Mouse (Mus musculus): ENCODE measurements around the gene Myl9. TPM values are rescaled to one million over a fixed set of nuclear protein-coding genes. Genes with fewer than 3 reads are reported as not detected.

Myl9 gene
- polyA plus RNA-seq, 1 experiment from 2014 or later = 40.5 TPM

GRCm38 (mm10) chr2:156779036-156779435 lies 3.8 kb downstream of the Myl9 start:
- no peaks in the 10 kb centered on the region for H3K36me3 ChIP-seq (ENCODE audit: control insufficient read depth, insufficient read depth, low read length)
- no peak overlapping the region for H3K4me3 ChIP-seq (ENCODE audit: low read depth, low read length)

GRCm38 (mm10) chr2:156779488-156779887 lies 4.3 kb downstream of the Myl9 start:
- Histone ChIP-seq H3K9ac (ENCODE audit: low read length) (no peak overlapping the region), H3K27ac (ENCODE audit: low read depth, low read length) (no peak overlapping the region), H3K4me2 (ENCODE audit: low read length) (no peak overlapping the region), H3K36me3 (ENCODE audit: control insufficient read depth, insufficient read depth, low read length) (no peaks in the 10 kb centered on the region), H3K9me3 (replicated peaks; ENCODE audit: control insufficient read depth, low read length) (no peaks in the 10 kb centered on the region), H3K27me3 (replicated peaks; ENCODE audit: control insufficient read depth, insufficient read depth, low read length) (no peaks in the 10 kb centered on the region), H3K4me3 (ENCODE audit: low read depth, low read length) (no peak overlapping the region), H3K4me1 (ENCODE audit: control insufficient read depth, insufficient read depth, low read length) (peaks cover 13% of the 10 kb centered on the region)
- ATAC-seq (no peak), DNase-seq (ENCODE audit: low spot score) (no peak)
- WGBS = 68% methylated on average over 2 of the region's 2 CpGs

More at GRCm38 (mm10) chr2:156779036-156779435, 3.8 kb downstream of the Myl9 start:
- no peaks in the 10 kb centered on the region for H3K9me3 ChIP-seq (replicated peaks; ENCODE audit: control insufficient read depth, low read length)
- H3K9ac ChIP-seq (ENCODE audit: low read length) = no peak overlapping the region
- ATAC-seq (no peak), DNase-seq (ENCODE audit: low spot score) (no peak)
- 77% methylated on average over 5 of the region's 5 CpGs for WGBS
- no peak overlapping the region for H3K4me2 ChIP-seq (ENCODE audit: low read length)
- H3K27ac ChIP-seq (ENCODE audit: low read depth, low read length) = no peak overlapping the region
- H3K27me3 ChIP-seq (replicated peaks; ENCODE audit: control insufficient read depth, insufficient read depth, low read length) = no peaks in the 10 kb centered on the region
- H3K4me1 ChIP-seq (ENCODE audit: control insufficient read depth, insufficient read depth, low read length) = peaks cover 13% of the 10 kb centered on the region

- Histone ChIP-seq H3K27ac (ENCODE audit: low read depth, low read length) (no peak overlapping the region), H3K27me3 (replicated peaks; ENCODE audit: control insufficient read depth, insufficient read depth, low read length) (no peaks in the 10 kb centered on the region), H3K4me3 (ENCODE audit: low read depth, low read length) (no peak overlapping the region), H3K4me2 (ENCODE audit: low read length) (no peak overlapping the region), H3K9ac (ENCODE audit: low read length) (no peak overlapping the region), H3K9me3 (replicated peaks; ENCODE audit: control insufficient read depth, low read length) (no peaks in the 10 kb centered on the region), H3K36me3 (ENCODE audit: control insufficient read depth, insufficient read depth, low read length) (no peaks in the 10 kb centered on the region), H3K4me1 (ENCODE audit: control insufficient read depth, insufficient read depth, low read length) (peaks cover 8% of the 10 kb centered on the region)
- WGBS = 76% methylated on average over 9 of the region's 9 CpGs
- no peak for ATAC-seq
- no peak for DNase-seq (ENCODE audit: low spot score)
Observed at GRCm38 (mm10) chr2:156780129-156780528, 4.9 kb downstream of the Myl9 start.

GRCm38 (mm10) chr2:156780752-156781151 lies 5.5 kb downstream of the Myl9 start:
- H3K27me3 ChIP-seq (replicated peaks; ENCODE audit: control insufficient read depth, insufficient read depth, low read length) = no peaks in the 10 kb centered on the region
- ATAC-seq (0 out of 2 replicates have a peak, but pooled peaks have one; percentile 34), DNase-seq (ENCODE audit: low spot score) (peak; percentile 37)
- H3K4me2 ChIP-seq (ENCODE audit: low read length) = peak overlapping the region; percentile 12; the same call in 1 of the 2 replicates
- WGBS = 13% methylated on average over 17 of the region's 17 CpGs
- no peak overlapping the region for H3K4me3 ChIP-seq (ENCODE audit: low read depth, low read length)
- no peak overlapping the region for H3K27ac ChIP-seq (ENCODE audit: low read depth, low read length)
- peaks cover 3% of the 10 kb centered on the region; the same call in 1 of the 2 replicates for H3K4me1 ChIP-seq (ENCODE audit: control insufficient read depth, insufficient read depth, low read length)
- H3K9me3 ChIP-seq (replicated peaks; ENCODE audit: control insufficient read depth, low read length) = no peaks in the 10 kb centered on the region
- H3K9ac ChIP-seq (ENCODE audit: low read length) = no peak overlapping the region
- H3K36me3 ChIP-seq (ENCODE audit: control insufficient read depth, insufficient read depth, low read length) = no peaks in the 10 kb centered on the region

- Histone ChIP-seq H3K4me2 (ENCODE audit: low read length) (no peak overlapping the region), H3K9me3 (replicated peaks; ENCODE audit: control insufficient read depth, low read length) (no peaks in the 10 kb centered on the region), H3K36me3 (ENCODE audit: control insufficient read depth, insufficient read depth, low read length) (no peaks in the 10 kb centered on the region), H3K4me1 (ENCODE audit: control insufficient read depth, insufficient read depth, low read length) (peaks cover 3% of the 10 kb centered on the region; the same call in 1 of the 2 replicates), H3K27ac (ENCODE audit: low read depth, low read length) (no peak overlapping the region), H3K27me3 (replicated peaks; ENCODE audit: control insufficient read depth, insufficient read depth, low read length) (no peaks in the 10 kb centered on the region), H3K4me3 (ENCODE audit: low read depth, low read length) (no peak overlapping the region), H3K9ac (ENCODE audit: low read length) (no peak overlapping the region)
- 85% methylated on average over 4 of the region's 4 CpGs for WGBS
- no peak for DNase-seq (ENCODE audit: low spot score)
- no peak for ATAC-seq
Observed at GRCm38 (mm10) chr2:156781281-156781680, 6.1 kb downstream of the Myl9 start.

GRCm38 (mm10) chr2:156781836-156782480 lies 6.7 kb downstream of the Myl9 start:
- Histone ChIP-seq H3K27ac (ENCODE audit: low read depth, low read length) (no peak overlapping the region), H3K9me3 (replicated peaks; ENCODE audit: control insufficient read depth, low read length) (no peaks in the 10 kb centered on the region), H3K9ac (ENCODE audit: low read length) (no peak overlapping the region), H3K4me3 (ENCODE audit: low read depth, low read length) (no peak overlapping the region), H3K4me2 (ENCODE audit: low read length) (no peak overlapping the region), H3K4me1 (ENCODE audit: control insufficient read depth, insufficient read depth, low read length) (peaks cover 3% of the 10 kb centered on the region; the same call in 1 of the 2 replicates), H3K27me3 (replicated peaks; ENCODE audit: control insufficient read depth, insufficient read depth, low read length) (no peaks in the 10 kb centered on the region), H3K36me3 (ENCODE audit: control insufficient read depth, insufficient read depth, low read length) (no peaks in the 10 kb centered on the region)
- DNase-seq (ENCODE audit: low spot score) = no peak
- no peak for ATAC-seq
- 68% methylated on average over 4 of the region's 4 CpGs for WGBS

- no peak overlapping the region for H3K27ac ChIP-seq (ENCODE audit: low read depth, low read length)
- ATAC-seq = no peak
- H3K27me3 ChIP-seq (replicated peaks; ENCODE audit: control insufficient read depth, insufficient read depth, low read length) = no peaks in the 10 kb centered on the region
- no peak for DNase-seq (ENCODE audit: low spot score)
- 80% methylated on average over 10 of the region's 10 CpGs for WGBS
- no peaks in the 10 kb centered on the region for H3K9me3 ChIP-seq (replicated peaks; ENCODE audit: control insufficient read depth, low read length)
- no peak overlapping the region for H3K4me3 ChIP-seq (ENCODE audit: low read depth, low read length)
- peaks cover 3% of the 10 kb centered on the region; the same call in 1 of the 2 replicates for H3K4me1 ChIP-seq (ENCODE audit: control insufficient read depth, insufficient read depth, low read length)
- no peak overlapping the region for H3K4me2 ChIP-seq (ENCODE audit: low read length)
- H3K9ac ChIP-seq (ENCODE audit: low read length) = no peak overlapping the region
- H3K36me3 ChIP-seq (ENCODE audit: control insufficient read depth, insufficient read depth, low read length) = no peaks in the 10 kb centered on the region
Observed at GRCm38 (mm10) chr2:156782481-156783348, 7.5 kb downstream of the Myl9 start.

- Histone ChIP-seq H3K4me3 (ENCODE audit: low read depth, low read length) (no peak overlapping the region), H3K27me3 (replicated peaks; ENCODE audit: control insufficient read depth, insufficient read depth, low read length) (no peaks in the 10 kb centered on the region), H3K27ac (ENCODE audit: low read depth, low read length) (no peak overlapping the region), H3K36me3 (ENCODE audit: control insufficient read depth, insufficient read depth, low read length) (no peaks in the 10 kb centered on the region), H3K4me1 (ENCODE audit: control insufficient read depth, insufficient read depth, low read length) (no peaks in the 10 kb centered on the region; the same call in 1 of the 2 replicates), H3K4me2 (ENCODE audit: low read length) (no peak overlapping the region), H3K9ac (ENCODE audit: low read length) (no peak overlapping the region), H3K9me3 (replicated peaks; ENCODE audit: control insufficient read depth, low read length) (no peaks in the 10 kb centered on the region)
- 82% methylated on average over 9 of the region's 9 CpGs for WGBS
- DNase-seq (ENCODE audit: low spot score) = no peak
- ATAC-seq = no peak
Observed at GRCm38 (mm10) chr2:156783349-156783728, 8.1 kb downstream of the Myl9 start.
